Mouse (Mus musculus) mouse trophoblast stem cell (cell line): ENCODE measurements around the gene Plekhj1.

Source experiments
- in situ Hi-C, 2 experiments: fragments of 300-500 bp; cut with MseI, MboI; formaldehyde crosslinking; loops; 2 replicates in 1 of 2; 3 replicates in 1 of 2; pipeline ENCODE4 v1.15.1; 2025

Plekhj1 gene

GRCm38 (mm10) chr10:80806341-80807056 lies 8.1 kb upstream of the Plekhj1 start:
- in situ Hi-C loops = no loop called here

DNA sequence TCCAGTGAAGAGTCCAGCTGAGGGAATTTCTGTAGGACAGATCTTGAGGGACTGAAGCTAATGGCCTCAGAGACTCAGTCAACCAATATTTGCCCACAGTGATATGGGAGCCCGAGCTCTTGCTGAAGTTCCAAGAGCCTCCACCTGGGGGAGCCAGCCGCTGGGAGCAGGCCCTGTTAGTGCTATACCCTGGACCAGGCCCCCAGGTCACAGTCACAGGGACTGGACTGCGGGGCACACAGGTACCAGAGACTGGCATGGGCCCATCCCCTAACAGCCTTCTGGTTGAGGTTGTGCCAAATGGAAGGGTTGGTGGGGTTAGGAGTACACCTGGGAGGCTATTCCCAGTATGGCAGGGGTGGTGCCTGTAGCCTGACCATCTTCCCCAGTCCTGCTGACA lies 7.5 kb upstream of the Plekhj1 start:
- in situ Hi-C loops = no loop called here

- in situ Hi-C loops = no loop called here
Observed at GRCm38 (mm10) chr10:80805322-80805721, 6.9 kb upstream of the Plekhj1 start.

DNA sequence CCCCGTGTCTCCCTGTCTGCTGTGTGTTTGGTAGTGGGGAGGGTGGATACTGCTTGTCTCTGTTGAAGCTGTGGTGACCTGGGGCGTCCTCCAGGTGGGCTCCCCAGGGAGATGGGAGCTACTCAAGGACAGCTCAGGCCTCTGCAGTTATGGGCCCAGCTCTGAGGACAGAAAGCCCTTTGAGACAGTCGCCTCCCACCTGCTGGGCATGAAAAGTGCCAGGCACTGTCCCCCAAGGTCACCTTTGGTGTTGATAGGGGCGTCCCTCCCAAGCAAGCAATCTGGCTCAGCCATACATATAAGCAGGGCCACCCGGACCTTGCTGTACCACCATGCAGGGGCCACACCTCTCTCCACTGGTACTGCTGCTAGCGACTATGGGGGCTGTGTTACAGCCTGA lies 6.5 kb upstream of the Plekhj1 start, which contains the start of gene Amh:
TSS of gene Amh (plus strand) at position 328 of the 400 bp plus-strand sequence.
- in situ Hi-C loops = no loop called here

DNA sequence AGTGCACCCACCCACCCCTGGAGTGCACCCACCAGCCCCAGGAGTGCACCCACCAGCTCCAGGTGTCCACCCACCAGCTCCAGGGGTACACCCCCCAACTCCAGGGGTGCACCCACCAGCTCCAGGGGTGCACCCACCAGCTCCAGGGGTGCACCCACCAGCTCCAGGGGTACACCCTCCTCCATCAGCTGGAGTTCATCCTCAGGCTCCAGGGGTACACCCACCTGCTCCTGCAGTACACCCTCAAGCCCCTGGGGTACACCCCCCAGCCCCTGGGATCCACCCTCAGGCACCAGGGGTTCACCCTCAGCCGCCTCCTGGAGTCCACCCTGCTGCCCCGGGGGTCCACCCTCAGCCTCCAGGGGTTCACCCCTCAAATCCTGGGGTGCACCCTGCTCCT lies 5.9 kb upstream of the Plekhj1 start:
- in situ Hi-C loops = no loop called here

GRCm38 (mm10) chr10:80802996-80803395 lies 4.6 kb upstream of the Plekhj1 start:
- in situ Hi-C loops = no loop called here

GRCm38 (mm10) chr10:80802204-80802912 lies 3.9 kb upstream of the Plekhj1 start:
- in situ Hi-C loops = no loop called here

GRCm38 (mm10) chr10:80799070-80799566 lies 692 bp upstream of the Plekhj1 start:
- in situ Hi-C loops = no loop called here

GRCm38 (mm10) chr10:80797186-80798149 lies 958 bp downstream of the Plekhj1 start:
- in situ Hi-C loops = no loop called here

DNA sequence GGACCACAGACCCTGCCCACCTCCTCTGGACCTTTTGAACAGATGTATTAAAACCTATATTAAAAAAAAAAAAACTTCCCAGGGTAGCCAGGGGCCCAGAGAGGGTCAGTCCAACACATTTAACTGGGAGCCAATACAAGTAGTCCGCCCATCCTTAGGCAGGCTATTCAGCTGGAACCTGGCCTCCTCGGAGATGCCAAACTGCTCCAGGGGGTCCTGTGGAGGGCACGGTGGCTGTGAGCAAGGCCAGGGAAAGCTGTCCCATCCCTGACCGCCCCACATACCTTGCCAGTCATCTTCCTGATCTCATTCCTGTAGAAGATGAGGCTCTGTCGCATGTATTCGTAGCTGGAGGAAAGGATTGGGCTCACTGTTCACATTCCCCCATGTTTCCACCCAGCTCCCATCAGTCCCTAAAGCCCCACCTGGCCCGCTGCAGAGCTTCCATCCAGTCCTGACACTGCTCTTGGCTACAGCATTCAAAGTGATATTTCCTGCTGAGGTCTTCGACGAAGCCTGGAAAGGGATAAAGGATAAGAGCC lies 2.0 kb downstream of the Plekhj1 start:
- in situ Hi-C loops = no loop called here

GRCm38 (mm10) chr10:80794750-80795149 lies 3.7 kb downstream of the Plekhj1 start:
- in situ Hi-C loops = no loop called here

- in situ Hi-C loops = no loop called here
Observed at GRCm38 (mm10) chr10:80793803-80794202, 4.6 kb downstream of the Plekhj1 start.

- in situ Hi-C loops = no loop called here
Observed at GRCm38 (mm10) chr10:80793033-80793784, 5.2 kb downstream of the Plekhj1 start.

DNA sequence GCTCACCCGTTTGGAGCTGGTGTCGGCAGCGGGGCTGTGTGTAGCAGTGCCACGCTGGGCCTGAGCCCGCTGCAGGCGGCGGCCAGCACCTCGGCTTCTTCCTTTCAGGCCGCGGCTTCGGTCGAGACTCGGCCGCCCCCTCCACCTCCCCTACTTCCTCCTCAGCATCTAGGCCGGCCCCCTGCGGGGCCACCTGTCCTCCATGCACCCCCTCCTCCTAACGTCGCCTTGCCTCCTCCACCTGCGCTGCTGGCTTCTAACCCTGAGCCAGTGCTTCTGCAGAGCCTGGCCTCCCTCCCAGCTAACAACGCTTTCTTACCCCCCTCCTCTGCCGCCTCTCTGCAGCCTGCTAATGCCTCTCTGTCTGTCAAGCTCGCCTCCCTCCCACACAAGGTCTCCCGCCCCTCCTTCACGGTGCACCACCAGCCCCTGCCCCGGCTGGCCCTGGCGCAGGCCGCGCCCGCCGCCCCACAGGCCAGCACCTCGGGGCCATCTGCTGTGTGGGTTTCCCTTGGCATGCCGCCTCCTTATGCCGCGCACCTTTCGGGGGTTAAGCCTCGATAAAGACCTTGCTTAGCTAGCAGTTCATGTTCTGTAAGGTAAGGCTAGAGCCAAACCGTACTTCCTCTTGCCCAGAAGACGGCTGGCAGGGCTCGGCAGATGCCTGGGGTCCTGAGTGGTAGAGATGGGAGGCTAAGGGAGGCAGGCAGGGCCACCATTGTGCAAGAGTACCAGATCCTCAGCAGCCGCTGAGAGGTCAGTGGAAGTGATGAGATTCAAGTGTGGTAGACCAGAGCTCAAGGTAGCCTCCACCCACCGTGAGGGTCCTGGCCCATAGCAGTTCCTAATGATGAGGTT lies 6.0 kb downstream of the Plekhj1 start:
- in situ Hi-C loops = no loop called here

DNA sequence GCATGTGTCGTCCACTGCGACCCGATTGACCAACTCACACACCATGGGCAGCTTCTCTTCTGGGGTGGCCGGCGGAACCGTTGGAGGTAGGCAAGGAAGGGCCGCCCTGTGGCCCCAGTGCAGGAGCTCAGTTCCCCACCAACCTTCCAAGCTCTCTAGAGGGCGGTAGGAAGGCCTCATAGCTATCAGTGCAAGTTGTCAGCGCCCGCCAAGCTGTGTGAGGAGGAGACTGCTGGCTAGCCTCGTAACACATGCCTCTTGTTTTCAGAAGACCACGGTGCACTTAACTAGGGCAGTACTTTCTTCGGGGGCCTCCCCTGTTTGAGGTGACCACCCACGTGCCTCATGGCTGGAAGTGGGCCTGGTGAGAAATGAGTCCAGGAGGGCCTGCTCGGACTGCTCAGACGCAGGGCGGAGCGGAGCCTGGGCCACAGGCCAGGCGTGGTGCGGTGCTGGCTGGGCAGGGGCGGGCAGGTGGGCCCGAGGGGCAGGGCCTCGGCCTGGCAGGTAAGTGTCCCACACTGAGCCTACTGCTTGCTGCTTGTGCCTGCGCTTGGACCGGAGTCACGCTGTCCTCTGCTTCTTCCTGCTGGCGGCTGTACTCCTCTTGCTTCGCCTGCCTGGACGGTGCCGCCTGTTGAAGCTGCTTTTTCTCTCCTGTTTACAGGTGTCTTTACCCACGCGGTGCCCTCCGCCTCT lies 6.8 kb downstream of the Plekhj1 start:
- in situ Hi-C loops = no loop called here

DNA sequence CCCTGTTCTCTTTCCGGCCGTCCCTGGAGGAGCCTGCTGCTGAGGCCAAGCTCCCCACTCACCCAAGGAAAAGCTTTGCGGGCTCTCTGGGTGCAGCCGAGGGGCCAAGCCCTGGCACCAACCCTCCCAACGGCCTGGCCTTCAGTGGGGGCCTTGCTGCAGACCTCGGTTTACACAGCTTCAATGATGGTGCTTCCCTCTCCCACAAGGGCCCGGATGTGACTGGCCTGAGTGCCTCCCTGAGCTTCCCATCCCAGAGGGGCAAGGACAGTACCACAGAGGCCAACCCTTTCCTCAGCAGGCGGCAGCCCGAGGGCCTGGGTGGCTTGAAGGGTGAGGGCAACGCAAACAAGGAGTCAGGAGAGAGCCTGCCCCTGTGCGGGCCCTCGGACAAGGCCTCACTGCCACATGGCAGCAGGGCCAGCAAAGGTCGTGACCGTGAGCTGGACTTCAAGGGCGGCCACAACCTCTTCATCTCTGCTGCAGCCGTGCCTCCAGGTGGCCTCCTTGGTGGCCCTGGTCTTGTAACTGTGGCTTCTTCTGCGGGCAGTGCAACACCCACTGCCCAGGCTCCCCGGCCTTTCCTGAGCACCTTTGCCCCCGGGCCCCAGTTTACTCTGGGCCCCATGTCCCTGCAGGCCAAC lies 7.5 kb downstream of the Plekhj1 start:
- in situ Hi-C loops = no loop called here

GRCm38 (mm10) chr10:80787517-80787916 lies 10.9 kb downstream of the Plekhj1 start:
- in situ Hi-C loops = no loop called here

- in situ Hi-C loops = no loop called here
Observed at GRCm38 (mm10) chr10:80785963-80786362, 12.5 kb downstream of the Plekhj1 start.

GRCm38 (mm10) chr10:80784871-80785270 lies 13.6 kb downstream of the Plekhj1 start:
- in situ Hi-C loops = no loop called here
